Mouse (Mus musculus): ENCODE results near the gene Lims1.

GRCm38 (mm10) chr10:58386997-58387396 is 63.7 kb downstream of the Lims1 start:
- TF ChIP-seq GATA1 (IDR thresholded peaks at IDR 0.05; ENCODE audit: low read length) (no peak), TAL1 (IDR thresholded peaks at IDR 0.05; ENCODE audit: low read length) (no peak)
